Mouse (Mus musculus) heart, embryonic 11.5 days (tissue): Measurements from ENCODE around the gene Abcf2. TPM values are rescaled to one million over a fixed set of nuclear protein-coding genes. Genes with fewer than 3 reads are reported as not detected.
"Not testable (repeated sequence)": the region's sequence is repeated elsewhere in the genome, so short reads cannot be mapped to it uniquely, and the experiment has no call there.

Source experiments
- ATAC-seq: fragments of 200-750 bp; cut with Nextera tagmentation; replicated peaks from 2 replicates; pipeline ENCODE4 v1.8.0; 2017; ENCODE audit warnings: moderate library complexity; ENCODE audit not compliant: insufficient number of reproducible peaks, low FRiP score, low TSS enrichment
- H3K27ac ChIP-seq: fragments of 300-500 bp; sonication (generic); 2 replicates; pipeline ENCODE4 v1.5.1; 2014; ENCODE audit warnings: mild to moderate bottlenecking, low read depth, low read length
- H3K27me3 ChIP-seq: fragments of 300-500 bp; sonication (generic); 2 replicates; pipeline ENCODE4 v1.6.1; 2014; ENCODE audit warnings: mild to moderate bottlenecking, low read length, mixed read lengths; ENCODE audit not compliant: control insufficient read depth, insufficient read depth
- H3K36me3 ChIP-seq: fragments of 300-500 bp; sonication (generic); 2 replicates; pipeline ENCODE4 v1.6.1; 2014; ENCODE audit warnings: mild to moderate bottlenecking, low read length, moderate library complexity, mixed read lengths; ENCODE audit not compliant: control insufficient read depth, insufficient read depth
- H3K4me1 ChIP-seq: fragments of 300-500 bp; sonication (generic); 2 replicates; pipeline ENCODE4 v1.6.1; 2014; ENCODE audit warnings: low read length; ENCODE audit not compliant: control insufficient read depth, insufficient read depth
- H3K4me2 ChIP-seq: fragments of 300-500 bp; sonication (generic); 2 replicates; pipeline ENCODE4 v1.6.1; 2014; ENCODE audit warnings: mild to moderate bottlenecking, moderate library complexity
- H3K4me3 ChIP-seq: fragments of 300-500 bp; sonication (generic); 2 replicates; pipeline ENCODE4 v1.5.1; 2014; ENCODE audit warnings: low read depth, low read length
- H3K9ac ChIP-seq: fragments of 300-500 bp; sonication (generic); 2 replicates; pipeline ENCODE4 v1.6.1; 2014; ENCODE audit warnings: mild to moderate bottlenecking, low read depth, low read length, moderate library complexity
- H3K9me3 ChIP-seq: fragments of 300-500 bp; sonication (generic); replicated peaks from 2 replicates; pipeline ENCODE4 v1.6.1; 2016; ENCODE audit warnings: low read length; ENCODE audit not compliant: control insufficient read depth
- WGBS: fragments of 180-500 bp; shearing (Covaris S2); extraction: QIAGEN DNeasy Blood & Tissue Kit; methylation state at CpG from one replicate; pipeline ENCODE4 v1.1.7; 2014; ENCODE audit not compliant: insufficient replicate concordance; 5-methylcytosine and 5-hydroxymethylcytosine counted together
- polyA plus RNA-seq: library from polyadenylated mRNA; unstranded; fragments of >200 nt; fragmentation: Nextera tagmentation; extraction: Ambion mirVana; gene quantifications from 2 replicates; pipeline ENCODE4 v1.2.1, GENCODE M21; 2014

Gene Abcf2
- polyA plus RNA-seq, 1 experiment from 2014 or later: 78.6 TPM

DNA sequence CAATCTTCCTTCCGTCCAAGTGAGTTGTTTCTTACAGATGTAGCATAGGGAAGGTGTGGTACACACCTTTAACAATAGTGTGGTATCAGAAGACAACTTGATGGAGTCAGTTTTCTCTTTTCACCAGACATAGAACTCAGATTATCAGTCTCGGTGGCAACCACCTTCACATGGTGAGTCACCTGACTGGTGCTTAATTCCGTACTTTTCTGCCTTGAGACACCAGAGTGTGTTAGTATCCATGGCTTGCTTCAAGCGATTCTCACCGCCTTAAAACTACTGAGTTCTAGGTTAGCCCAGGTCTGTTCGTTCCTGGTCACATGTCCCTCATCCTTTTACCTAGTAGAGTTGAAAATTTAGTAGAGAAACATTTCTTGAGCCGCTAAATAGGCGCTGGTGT, 8.8 kb upstream of the Abcf2 start:
- Histone ChIP-seq H3K27me3 (no peaks in the 10 kb centered on the region), H3K4me3 (peak overlapping the region; percentile 91), H3K4me1 (peaks cover 14% of the 10 kb centered on the region), H3K36me3 (peaks cover 3% of the 10 kb centered on the region; the same call in 1 of the 2 replicates), H3K27ac (no peak overlapping the region), H3K9ac (peak overlapping the region; percentile 90), H3K9me3 (no peaks in the 10 kb centered on the region), H3K4me2 (peak overlapping the region; percentile 72)
- no peak for ATAC-seq
- WGBS: 12% methylated on average over 8 of the region's 8 CpGs

- peak overlapping the region; percentile 78 for H3K27ac ChIP-seq
- ATAC-seq: no peak
- H3K4me2 ChIP-seq: peak overlapping the region; percentile 74
- peaks cover 7% of the 10 kb centered on the region for H3K4me1 ChIP-seq
- H3K36me3 ChIP-seq: peaks cover 7% of the 10 kb centered on the region; the same call in 1 of the 2 replicates
- no peaks in the 10 kb centered on the region for H3K27me3 ChIP-seq
- H3K9me3 ChIP-seq: no peaks in the 10 kb centered on the region
- peak overlapping the region; percentile 64 for H3K9ac ChIP-seq
- 55% methylated on average over 6 of the region's 6 CpGs for WGBS
- H3K4me3 ChIP-seq: peak overlapping the region; percentile 82
These were observed 1.1 kb upstream of the Abcf2 start for GRCm38 (mm10) chr5:24578109-24578963.

DNA sequence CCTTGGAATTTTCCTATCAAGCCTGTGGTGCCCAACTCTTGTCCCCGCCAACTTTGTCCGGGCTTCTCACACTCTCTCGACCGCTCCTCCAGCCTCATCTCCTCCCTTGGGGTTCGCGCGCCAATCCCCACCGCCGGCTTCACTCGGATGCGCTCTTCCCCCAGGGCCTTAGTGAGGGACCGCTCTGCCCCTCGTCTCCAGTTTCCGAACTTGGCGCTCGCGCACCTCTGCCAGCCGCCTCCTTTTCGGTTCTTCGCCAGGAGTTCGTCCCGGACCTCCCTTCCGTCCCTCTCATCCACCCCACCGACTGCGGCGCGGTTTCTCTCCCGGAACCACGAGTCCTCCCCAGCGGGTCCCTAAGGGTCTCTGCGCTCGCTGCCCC, 475 bp downstream of the Abcf2 start:
- Histone ChIP-seq H3K4me2 (peak overlapping the region; percentile 76), H3K4me3 (peak overlapping the region; percentile 82), H3K9ac (peak overlapping the region; percentile 84), H3K27me3 (no peaks in the 10 kb centered on the region), H3K36me3 (peaks cover 15% of the 10 kb centered on the region), H3K27ac (peak overlapping the region; percentile 63), H3K4me1 (peaks cover 7% of the 10 kb centered on the region), H3K9me3 (no peaks in the 10 kb centered on the region)
- peak; percentile 32 for ATAC-seq
- WGBS: under 1% methylated on average over 32 of the region's 32 CpGs

- H3K4me1 ChIP-seq: peaks cover 7% of the 10 kb centered on the region
- peaks cover 21% of the 10 kb centered on the region for H3K36me3 ChIP-seq
- 73% methylated on average over 1 of the region's 1 CpGs for WGBS
- no peak for ATAC-seq
- H3K27ac ChIP-seq: no peak overlapping the region
- H3K4me2 ChIP-seq: peak overlapping the region; percentile 76
- peak overlapping the region; percentile 82; the same call in 1 of the 2 replicates for H3K4me3 ChIP-seq
- H3K9me3 ChIP-seq: no peaks in the 10 kb centered on the region
- H3K9ac ChIP-seq: peak overlapping the region; percentile 84
- no peaks in the 10 kb centered on the region for H3K27me3 ChIP-seq
These were observed 1.3 kb downstream of the Abcf2 start for GRCm38 (mm10) chr5:24575948-24576347.

GRCm38 (mm10) chr5:24556709-24557108, 20.6 kb downstream of the Abcf2 start, which contains the start of gene 4931409K22Rik:
4931409K22Rik (minus strand) TSS chr5:24556809.
- Histone ChIP-seq H3K36me3 (no peaks in the 10 kb centered on the region), H3K9me3 (no peaks in the 10 kb centered on the region), H3K9ac (no peak within 1 kb of the TSS), H3K4me3 (no peak within 1 kb of the TSS), H3K4me1 (no peaks in the 10 kb centered on the region), H3K27ac (no peak within 1 kb of the TSS), H3K4me2 (no peak within 1 kb of the TSS), H3K27me3 (peaks cover 5% of the 10 kb centered on the region; the same call in 1 of the 2 replicates)
- no peak for ATAC-seq
- WGBS: 71% methylated on average over 2 of the region's 2 CpGs

- 85% methylated on average over 7 of the region's 7 CpGs for WGBS
- H3K9me3 ChIP-seq, H3K4me1 ChIP-seq, ATAC-seq, H3K36me3 ChIP-seq, H3K27ac ChIP-seq, H3K4me3 ChIP-seq, H3K4me2 ChIP-seq, H3K9ac ChIP-seq: not testable (repeated sequence)
- H3K27me3 ChIP-seq: peaks cover 13% of the 10 kb centered on the region
These were observed 21.9 kb downstream of the Abcf2 start for GRCm38 (mm10) chr5:24555335-24555734.

GRCm38 (mm10) chr5:24553621-24554244, 23.5 kb downstream of the Abcf2 start:
- ATAC-seq: no peak
- no peak overlapping the region for H3K4me3 ChIP-seq
- no peaks in the 10 kb centered on the region for H3K4me1 ChIP-seq
- 67% methylated on average over 5 of the region's 5 CpGs for WGBS
- H3K4me2 ChIP-seq: no peak overlapping the region
- H3K36me3 ChIP-seq: no peaks in the 10 kb centered on the region
- H3K9me3 ChIP-seq: no peaks in the 10 kb centered on the region
- H3K27me3 ChIP-seq: peaks cover 21% of the 10 kb centered on the region
- no peak overlapping the region for H3K27ac ChIP-seq
- no peak overlapping the region for H3K9ac ChIP-seq

GRCm38 (mm10) chr5:24551317-24551688, 26.0 kb downstream of the Abcf2 start:
- Histone ChIP-seq H3K4me2 (peak overlapping the region; percentile 42), H3K4me1 (no peaks in the 10 kb centered on the region), H3K36me3 (no peaks in the 10 kb centered on the region), H3K27ac (no peak overlapping the region), H3K9ac (no peak overlapping the region), H3K9me3 (no peaks in the 10 kb centered on the region), H3K4me3 (no peak overlapping the region), H3K27me3 (peaks cover 25% of the 10 kb centered on the region)
- 51% methylated on average over 2 of the region's 2 CpGs for WGBS
- no peak for ATAC-seq
